Mouse (Mus musculus): ENCODE data around the gene Tspan17.

DNA sequence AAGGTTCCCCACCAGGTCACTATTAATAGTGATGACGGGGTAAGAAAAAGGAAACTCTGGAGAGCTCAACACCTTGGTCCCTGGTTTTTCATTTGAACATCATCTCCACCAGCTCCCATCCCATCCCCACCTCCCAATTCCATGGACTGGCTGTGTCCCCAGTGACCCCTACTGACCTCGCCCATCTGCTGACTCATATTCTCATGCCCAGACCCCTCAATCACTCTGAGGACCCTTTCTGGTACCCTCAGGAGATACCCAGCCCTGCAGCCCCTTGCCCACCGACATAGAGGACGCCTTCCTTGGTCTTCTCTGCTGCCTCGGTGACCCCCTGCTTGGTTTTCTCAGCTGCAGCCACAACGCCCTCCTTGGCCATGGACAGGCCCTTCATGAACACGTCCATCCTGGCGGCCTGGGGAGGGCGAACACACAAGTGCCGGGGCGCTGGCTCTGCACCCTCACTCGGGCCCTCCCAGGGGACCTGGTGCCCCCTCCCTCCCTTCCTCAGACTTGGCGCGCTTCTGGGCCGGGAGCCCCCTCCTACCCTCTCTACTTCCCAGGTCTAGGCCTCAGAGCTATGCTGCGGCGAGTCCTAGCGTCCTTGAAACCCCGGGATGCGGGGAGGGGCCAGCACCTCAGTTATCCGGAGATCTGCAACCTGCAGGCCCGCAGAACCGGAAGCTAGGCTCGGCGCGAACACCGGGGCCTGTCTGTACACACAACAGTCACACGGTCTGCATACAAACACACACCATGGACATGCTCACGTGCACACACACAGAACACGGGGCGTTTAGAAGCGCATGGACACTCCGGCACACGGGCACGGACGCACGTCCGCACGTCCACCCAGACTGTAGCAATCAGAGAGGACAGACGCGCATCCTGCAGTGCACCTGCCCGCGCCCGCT, 23.6 kb upstream of the Tspan17 start:
- no peak for TF ChIP-seq CTCF (IDR thresholded peaks at IDR 0.05; ENCODE audit: insufficient read depth, low read depth, low read length)
- TF ChIP-seq POLR2A (IDR thresholded peaks at IDR 0.05; ENCODE audit: insufficient read depth, low read depth, low read length), result no peak
